8 mouse cellular contexts compared by ENCODE assay signal in the genomic region with DNA sequence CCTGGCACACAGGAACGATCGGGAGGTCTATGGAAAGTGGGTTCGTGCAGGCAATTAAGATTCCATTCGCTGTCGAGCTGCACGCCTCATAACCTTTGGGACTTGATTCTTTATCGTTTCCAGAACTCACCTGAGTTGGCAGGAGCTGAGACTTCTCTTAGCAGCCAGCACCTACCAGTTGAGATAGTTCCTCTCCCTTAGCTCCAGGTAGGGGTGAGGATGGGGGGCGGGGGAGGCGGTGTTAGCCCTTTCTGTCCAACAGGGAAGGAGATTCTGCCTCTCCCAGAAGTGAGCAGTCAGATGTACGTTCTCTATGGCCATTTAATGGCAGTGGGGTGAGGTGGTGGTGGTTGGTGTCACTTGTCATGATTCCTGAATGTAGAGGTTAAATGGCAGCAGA. TPM values are rescaled to one million over a fixed set of nuclear protein-coding genes. Genes with fewer than 3 reads are reported as not detected.
A peak's percentile ranks its signal among the peaks of the same experiment; 100 is the strongest.
DNase-seq lines count a peak whose midpoint lies in the region; ATAC-seq lines count a peak whose summit lies in the region.

No protein-coding gene starts in this region.

- peaks cover 48% of the 10 kb centered on the region for H3K4me1 ChIP-seq in heart, embryonic 10.5 days
- H3K4me1 ChIP-seq in forebrain, embryonic 11.5 days (replicated peaks; ENCODE audit: control insufficient read depth, insufficient read depth, low read length) = peaks cover 8% of the 10 kb centered on the region; the same call in 1 of the 2 replicates
- peaks cover 50% of the 10 kb centered on the region for H3K4me1 ChIP-seq in liver, embryonic 11.5 days (replicated peaks; ENCODE audit: control insufficient read depth, insufficient read depth, low read length)

- no peaks in the 10 kb centered on the region for H3K36me3 ChIP-seq in heart, embryonic 10.5 days
- H3K36me3 ChIP-seq in forebrain, embryonic 11.5 days (ENCODE audit: control insufficient read depth, insufficient read depth, low read length) = no peaks in the 10 kb centered on the region
- no peaks in the 10 kb centered on the region for H3K36me3 ChIP-seq in liver, embryonic 11.5 days (ENCODE audit: control insufficient read depth, insufficient read depth, low read length)

- no peaks in the 10 kb centered on the region for H3K9me3 ChIP-seq in heart, embryonic 10.5 days
- H3K9me3 ChIP-seq in forebrain, embryonic 11.5 days (ENCODE audit: control insufficient read depth, low read length) = no peaks in the 10 kb centered on the region
- H3K9me3 ChIP-seq in liver, embryonic 11.5 days (ENCODE audit: control insufficient read depth, low read length) = no peaks in the 10 kb centered on the region

- peak overlapping the region; percentile 87 for H3K4me3 ChIP-seq in heart, embryonic 10.5 days
- peak overlapping the region; percentile 74 for H3K4me3 ChIP-seq in forebrain, embryonic 11.5 days (ENCODE audit: low read depth, low read length)
- H3K4me3 ChIP-seq in liver, embryonic 11.5 days (ENCODE audit: low read depth, low read length) = peak overlapping the region; percentile 63

- H3K27ac ChIP-seq in heart, embryonic 10.5 days = peak overlapping the region; percentile 94
- no peak overlapping the region for H3K27ac ChIP-seq in forebrain, embryonic 11.5 days (ENCODE audit: low read depth, low read length)
- H3K27ac ChIP-seq in liver, embryonic 11.5 days (ENCODE audit: low read depth, low read length) = peak overlapping the region; percentile 69

- H3K9ac ChIP-seq in forebrain, embryonic 11.5 days (ENCODE audit: low read length) = peak overlapping the region; percentile 82; the same call in 1 of the 2 replicates
- H3K9ac ChIP-seq in liver, embryonic 11.5 days (ENCODE audit: low read depth, low read length) = peak overlapping the region; percentile 74

- ATAC-seq in forebrain, embryonic 11.5 days (replicated peaks; ENCODE audit: low FRiP score) = no peak
- no peak for ATAC-seq in liver, embryonic 11.5 days (replicated peaks; ENCODE audit: low FRiP score)

- no peak for DNase-seq in heart, embryonic 10.5 days (ENCODE audit: low spot score)
- no peak for DNase-seq in heart, postnatal 4 days
- peak; percentile 22 for DNase-seq in 416B (ENCODE audit: low read depth)
- no peak for DNase-seq in forebrain, embryonic 11.5 days (ENCODE audit: low spot score)
- no peak for DNase-seq in liver, embryonic 11.5 days (ENCODE audit: low spot score)
- DNase-seq in right cerebral cortex, postnatal 36 days (ENCODE audit: low spot score in 2 of 2) = no peak
- DNase-seq in urinary bladder, postnatal 25 days (ENCODE audit: low spot score) = no peak
- DNase-seq in c-Kit-positive CD71-positive TER-119-positive erythroid progenitor cells, embryonic 14.5 days (ENCODE audit: low spot score) = no peak

- peaks cover 8% of the 10 kb centered on the region for H3K27me3 ChIP-seq in heart, embryonic 10.5 days (ENCODE audit: insufficient read depth, poor library complexity, severe bottlenecking)
- H3K27me3 ChIP-seq in forebrain, embryonic 11.5 days (ENCODE audit: control insufficient read depth, insufficient read depth, low read length) = peaks cover 5% of the 10 kb centered on the region; the same call in 1 of the 2 replicates
- no peaks in the 10 kb centered on the region for H3K27me3 ChIP-seq in liver, embryonic 11.5 days (replicated peaks; ENCODE audit: control insufficient read depth, insufficient read depth, low read length)

- WGBS in heart, embryonic 10.5 days = 6% methylated on average over 10 of the region's 10 CpGs
- 7% methylated on average over 10 of the region's 10 CpGs for WGBS in forebrain, embryonic 11.5 days
- 9% methylated on average over 10 of the region's 10 CpGs for WGBS in liver, embryonic 11.5 days

- peak overlapping the region; percentile 81 for H3K4me2 ChIP-seq in forebrain, embryonic 11.5 days (ENCODE audit: low read depth, low read length, severe bottlenecking)
- H3K4me2 ChIP-seq in liver, embryonic 11.5 days = peak overlapping the region; percentile 97

RNA-seq across cellular contexts. Expression of gene Ripor1, which starts 2.0 kb away (rescaled TPM):
- 34.8 and 37.3 TPM in 2 replicates for polyA plus RNA-seq in heart, embryonic 10.5 days (2016; fragmentation: Nextera tagmentation; extraction: Ambion mirVana)
- 10 to 100 TPM; 51.1 to 51.5 TPM for total RNA-seq in heart, postnatal 4 days (2021)
- polyA plus RNA-seq in forebrain, embryonic 11.5 days (2014; fragmentation: Nextera tagmentation; extraction: Ambion mirVana) = 18.2 and 18.9 TPM in 2 replicates
- 31.4 and 33.0 TPM in 2 replicates for polyA plus RNA-seq in liver, embryonic 11.5 days (2014; fragmentation: Nextera tagmentation; extraction: Ambion mirVana)

RNA-seq across cellular contexts. Expression of gene Ctcf, which starts 29.3 kb away (rescaled TPM):
- polyA plus RNA-seq in heart, embryonic 10.5 days (2016; fragmentation: Nextera tagmentation; extraction: Ambion mirVana) = 70.3 and 103 TPM in 2 replicates
- 10 to 100 TPM; 59.1 to 63.2 TPM for total RNA-seq in heart, postnatal 4 days (2021)
- polyA plus RNA-seq in forebrain, embryonic 11.5 days (2014; fragmentation: Nextera tagmentation; extraction: Ambion mirVana) = 134 and 145 TPM in 2 replicates
- 79.0 and 83.2 TPM in 2 replicates for polyA plus RNA-seq in liver, embryonic 11.5 days (2014; fragmentation: Nextera tagmentation; extraction: Ambion mirVana)

RNA-seq across cellular contexts. Expression of gene Agrp, which starts 30.1 kb away (rescaled TPM):
- polyA plus RNA-seq in heart, embryonic 10.5 days (2016; fragmentation: Nextera tagmentation; extraction: Ambion mirVana) = 0.31 and 0.35 TPM in 2 replicates
- not detected for total RNA-seq in heart, postnatal 4 days (2021)
- 0.49 and 1.6 TPM in 2 replicates for polyA plus RNA-seq in forebrain, embryonic 11.5 days (2014; fragmentation: Nextera tagmentation; extraction: Ambion mirVana)
- polyA plus RNA-seq in liver, embryonic 11.5 days (2014; fragmentation: Nextera tagmentation; extraction: Ambion mirVana) = 0.53 TPM in 1 of 2 replicates, not detected in the other

RNA-seq across cellular contexts. Expression of gene Atp6v0d1, which starts 41.2 kb away (rescaled TPM):
- polyA plus RNA-seq in heart, embryonic 10.5 days (2016; fragmentation: Nextera tagmentation; extraction: Ambion mirVana) = 69.7 and 70.6 TPM in 2 replicates
- total RNA-seq in heart, postnatal 4 days (2021) = 10 to 100 TPM; 58.2 to 59.5 TPM
- 99.2 and 108 TPM in 2 replicates for polyA plus RNA-seq in forebrain, embryonic 11.5 days (2014; fragmentation: Nextera tagmentation; extraction: Ambion mirVana)
- polyA plus RNA-seq in liver, embryonic 11.5 days (2014; fragmentation: Nextera tagmentation; extraction: Ambion mirVana) = 74.2 and 76.3 TPM in 2 replicates
